Mouse (Mus musculus) brain, adult 10 weeks (tissue): ENCODE data around the gene Prg4. TPM values are rescaled to one million over a fixed set of nuclear protein-coding genes. Genes with fewer than 3 reads are reported as not detected.

Experiments used
- polyA plus RNA-seq: library from polyadenylated mRNA; stranded (reverse); fragments of 350-450 nt; fragmentation: Illumina TruSeq; extraction: RNeasy Lipid Tissue Mini Kit (QIAGEN cat#74804); gene quantifications from one replicate; pipeline ENCODE4 v1.2.3, GENCODE M21; 2015; ENCODE audit warnings: low read depth, low replicate concordance

Gene Prg4
- polyA plus RNA-seq, result 3.3 TPM

DNA sequence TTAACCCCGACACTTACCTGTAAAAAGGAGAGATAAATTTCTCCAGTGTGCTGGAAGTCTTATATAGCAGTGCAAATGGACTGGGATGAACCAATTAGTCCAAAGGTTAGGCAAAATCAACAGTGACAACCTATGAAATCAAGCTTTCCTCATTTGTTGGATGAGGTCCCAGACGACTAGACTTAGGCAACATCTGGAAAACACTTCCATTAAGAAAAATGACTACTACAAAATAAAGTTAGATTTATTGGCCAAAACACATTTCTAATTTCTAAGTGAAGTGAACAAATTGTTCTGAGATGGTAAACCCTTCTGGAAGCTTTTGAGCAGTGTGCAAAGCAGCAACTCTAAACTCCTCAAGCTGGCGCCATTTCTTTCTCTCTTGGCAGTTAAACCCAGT lies at the start of gene Prg4:
Gene Prg4, minus strand, starts transcription at position 34 of the 400 bp plus-strand sequence.

Other genes starting within 250 kb of the Prg4 start
- not detected for gene Pdc, start 146.7 kb downstream of the Prg4 start, polyA plus RNA-seq
- gene Tpr, start 73.3 kb downstream of the Prg4 start, polyA plus RNA-seq, result 79.8 TPM
- 49.8 TPM for gene Odr4, start 73.1 kb downstream of the Prg4 start, polyA plus RNA-seq